ENCODE assay signal across 8 mouse cellular contexts in genomic region chr11:119941794-119942193, GRCm38 (mm10). TPM values are rescaled to one million over a fixed set of nuclear protein-coding genes. Genes with fewer than 3 reads are reported as not detected.
DNase-seq lines count a peak whose midpoint lies in the region; ATAC-seq and TF ChIP-seq lines count a peak whose summit lies in the region.

No protein-coding gene starts in this region.

- no peak overlapping the region; the same call in 1 of the 2 replicates for H3K9ac ChIP-seq in liver, embryonic 13.5 days

- intact Hi-C loops in gastrocnemius, adult 2 months (cut with DNase I), result no loop called here

- H3K27ac ChIP-seq in gastrocnemius, adult 2 months, result peak overlapping the region; percentile 79
- H3K27ac ChIP-seq in thymus, adult 2 months (ENCODE audit: control insufficient read depth, insufficient read depth, low read length), result no peak overlapping the region
- no peak overlapping the region for H3K27ac ChIP-seq in liver, embryonic 13.5 days

- H3K4me3 ChIP-seq in gastrocnemius, adult 2 months, result peak overlapping the region; percentile 89
- H3K4me3 ChIP-seq in thymus, adult 2 months (ENCODE audit: control insufficient read depth, insufficient read depth, low read length), result peak overlapping the region; percentile 65
- H3K4me3 ChIP-seq in liver, embryonic 13.5 days (replicated peaks), result peak overlapping the region; percentile 69

- WGBS in thymus, adult 2 months, result 23% methylated on average over 8 of the region's 8 CpGs
- 15% methylated on average over 8 of the region's 8 CpGs for WGBS in liver, embryonic 13.5 days (ENCODE audit: insufficient replicate concordance)

- no peak for DNase-seq in gastrocnemius, adult 2 months
- DNase-seq in gastrocnemius, postnatal 10 days, result no peak
- DNase-seq in thymus, adult 2 months, result no peak
- no peak for DNase-seq in thymus, postnatal 36 days
- no peak for DNase-seq in liver, embryonic 13.5 days
- no peak for DNase-seq in gastrocnemius, adult 8-10 months (ENCODE audit: low spot score in 2 of 2)
- no peak for DNase-seq in testis, postnatal 10 days (ENCODE audit: low spot score)

- no peak for ATAC-seq in liver, embryonic 13.5 days (ENCODE audit: low read depth)
- ATAC-seq in megakaryocyte progenitor cell, adult 5-6 weeks (replicated peaks; ENCODE audit: poor library complexity), result no peak

- H3K9me3 ChIP-seq in liver, embryonic 13.5 days (replicated peaks), result no peaks in the 10 kb centered on the region

- H3K36me3 ChIP-seq in thymus, adult 2 months (ENCODE audit: control insufficient read depth, insufficient read depth, low read length), result no peaks in the 10 kb centered on the region
- H3K36me3 ChIP-seq in liver, embryonic 13.5 days, result no peaks in the 10 kb centered on the region

- H3K4me1 ChIP-seq in thymus, adult 2 months (replicated peaks; ENCODE audit: control insufficient read depth, insufficient read depth, low read length), result peaks cover 50% of the 10 kb centered on the region
- peaks cover 90% of the 10 kb centered on the region for H3K4me1 ChIP-seq in liver, embryonic 13.5 days (replicated peaks)

- H3K27me3 ChIP-seq in thymus, adult 2 months (ENCODE audit: control insufficient read depth, insufficient read depth, low read length), result no peaks in the 10 kb centered on the region
- H3K27me3 ChIP-seq in liver, embryonic 13.5 days, result peaks cover 81% of the 10 kb centered on the region

- TF ChIP-seq POLR2A in thymus, adult 2 months (IDR thresholded peaks at IDR 0.05; ENCODE audit: control insufficient read depth, extremely low read depth, insufficient read depth, low read length, poor library complexity), result no peak

- peak overlapping the region; percentile 94 for H3K4me2 ChIP-seq in liver, embryonic 13.5 days

- no peak for TF ChIP-seq CTCF in gastrocnemius, adult 2 months (IDR thresholded peaks at IDR 0.05)
- TF ChIP-seq CTCF in thymus, adult 2 months (IDR thresholded peaks at IDR 0.05; ENCODE audit: borderline replicate concordance, control insufficient read depth, extremely low read depth, insufficient read depth, low read length, poor library complexity), result no peak

RNA-seq across cellular contexts. Expression of gene Baiap2, which starts 0.8 kb away (rescaled TPM):
- 1 to 10 TPM; 1.5 to 2.0 TPM for total RNA-seq in gastrocnemius, adult 2 months (2021)
- 1 to 10 TPM; 4.1 to 6.3 TPM for total RNA-seq in gastrocnemius, postnatal 10 days (2021)
- 53.7 and 59.8 TPM in 2 replicates for polyA plus RNA-seq in thymus, adult 2 months (2012; rRNA removed)
- polyA plus RNA-seq in liver, embryonic 13.5 days (2015; fragmentation: Nextera tagmentation; extraction: Ambion mirVana), result 5.1 and 5.5 TPM in 2 replicates
- 1 to 10 TPM in 2 of 4 experiments, under 1 TPM in 2; 0.56 to 1.7 (median 1.2) TPM for total RNA-seq in gastrocnemius, adult 8-10 months (2022)
- 4.4 and 4.8 TPM in 2 replicates for total RNA-seq in megakaryocyte progenitor cell, adult 5-6 weeks (2015)
- 5.5 and 6.8 TPM in 2 replicates for total RNA-seq in megakaryocyte progenitor cell, adult 5-6 weeks (2017)

RNA-seq across cellular contexts. Expression of gene Chmp6, which starts 28.6 kb away (rescaled TPM):
- total RNA-seq in gastrocnemius, adult 2 months (2021), result 10 to 100 TPM; 29.6 to 31.3 TPM
- 10 to 100 TPM; 30.8 to 33.5 TPM for total RNA-seq in gastrocnemius, postnatal 10 days (2021)
- polyA plus RNA-seq in thymus, adult 2 months (2012; rRNA removed), result 59.2 and 59.7 TPM in 2 replicates
- 37.4 and 37.6 TPM in 2 replicates for polyA plus RNA-seq in liver, embryonic 13.5 days (2015; fragmentation: Nextera tagmentation; extraction: Ambion mirVana)
- 10 to 100 TPM; 26.4 to 32.0 (median 30.1) TPM for total RNA-seq in gastrocnemius, adult 8-10 months (2022)
- 15.9 and 16.2 TPM in 2 replicates for total RNA-seq in megakaryocyte progenitor cell, adult 5-6 weeks (2015)
- total RNA-seq in megakaryocyte progenitor cell, adult 5-6 weeks (2017), result 33.4 and 34.8 TPM in 2 replicates
